Mouse (Mus musculus): Measurements from ENCODE around the gene Lce1m. TPM values are rescaled to one million over a fixed set of nuclear protein-coding genes. Genes with fewer than 3 reads are reported as not detected.
A peak's percentile ranks its signal among the peaks of the same experiment; 100 is the strongest.
"Not testable (repeated sequence)": the region's sequence is repeated elsewhere in the genome, so short reads cannot be mapped to it uniquely, and the experiment has no call there.

The Lce1m gene
- total RNA-seq (2021), result not detected
- long read RNA-seq, experiment 1, result 0 reads
- long read RNA-seq, experiment 2, result 0 reads

DNA sequence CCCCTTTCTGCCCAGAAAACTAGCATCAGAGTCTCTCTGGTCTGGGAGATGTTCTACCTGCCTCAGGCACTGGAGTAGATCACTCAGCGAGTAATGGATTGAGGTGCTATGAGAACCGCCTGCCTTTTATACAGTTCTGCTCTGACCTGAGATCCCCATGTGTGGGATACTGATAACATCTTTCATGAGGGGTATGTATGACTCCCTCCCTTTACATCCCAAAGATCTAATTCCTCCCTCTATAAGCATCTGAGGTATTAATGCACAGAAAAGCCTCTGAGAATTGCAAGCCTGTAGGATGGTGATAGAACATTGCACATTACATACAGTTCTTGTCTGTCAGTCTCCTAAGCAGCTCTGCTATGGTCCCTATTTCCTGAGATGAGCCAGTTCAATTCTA, at the start of gene Lce1m:
Gene Lce1m (minus strand): TSS at position 101 of the 400 bp plus-strand sequence.
- DNase-seq (ENCODE audit: low spot score), result no peak

DNA sequence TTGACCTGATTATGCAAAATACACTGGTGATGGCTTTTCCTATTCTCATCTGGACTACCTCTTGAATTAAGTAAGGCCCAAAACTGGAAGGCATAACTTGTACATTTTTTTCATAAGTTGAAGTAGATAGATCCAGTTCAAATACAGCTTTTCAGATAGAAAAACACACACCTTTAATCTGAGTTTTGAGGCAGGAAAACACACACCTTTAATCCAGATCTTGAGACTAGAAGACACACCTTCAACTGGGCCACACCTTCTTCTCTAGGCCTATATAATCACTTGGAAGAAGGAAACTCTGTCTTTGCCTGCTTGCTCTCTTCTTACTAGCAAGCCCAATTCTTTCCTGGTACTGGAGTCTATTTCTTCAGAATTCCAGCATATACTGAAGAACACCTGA, 49.7 kb upstream of the Lce1m start, which contains the start of gene Gm4858:
Gene Gm4858 (plus strand): TSS at position 301 of the 400 bp plus-strand sequence.
- not testable (repeated sequence) for DNase-seq (ENCODE audit: low spot score)

DNA sequence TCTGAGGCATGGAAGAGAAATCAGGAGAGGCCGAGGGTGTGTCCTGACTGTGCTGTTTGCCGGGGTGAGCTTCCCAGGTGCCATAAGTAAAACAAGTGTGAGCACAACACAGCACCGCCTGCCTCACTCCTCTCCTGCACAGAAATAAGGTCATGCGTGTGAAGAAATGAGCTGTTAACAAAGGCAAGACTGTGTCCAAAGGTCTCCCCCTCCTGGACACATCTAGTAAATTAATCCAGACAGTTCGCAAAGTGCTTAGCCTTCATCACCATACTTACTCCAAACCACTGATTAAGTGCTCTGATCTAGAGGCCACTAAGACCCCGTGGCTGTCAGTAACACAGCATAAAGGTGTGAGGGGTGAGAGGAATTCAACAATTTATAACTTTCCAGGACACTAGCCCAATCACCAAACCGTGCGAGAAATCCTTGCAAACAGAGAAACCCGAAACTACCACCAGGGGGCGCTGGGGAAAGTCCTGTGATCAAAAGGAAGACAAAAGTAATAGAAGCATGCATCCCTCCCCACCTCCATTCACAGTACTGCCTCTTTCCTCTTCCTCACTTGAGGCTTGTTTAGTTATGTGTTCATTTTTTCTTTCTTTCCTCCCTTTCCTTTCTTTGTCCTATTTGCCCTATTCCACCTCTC, 34.1 kb upstream of the Lce1m start:
- no peak for DNase-seq (ENCODE audit: low spot score)

DNA sequence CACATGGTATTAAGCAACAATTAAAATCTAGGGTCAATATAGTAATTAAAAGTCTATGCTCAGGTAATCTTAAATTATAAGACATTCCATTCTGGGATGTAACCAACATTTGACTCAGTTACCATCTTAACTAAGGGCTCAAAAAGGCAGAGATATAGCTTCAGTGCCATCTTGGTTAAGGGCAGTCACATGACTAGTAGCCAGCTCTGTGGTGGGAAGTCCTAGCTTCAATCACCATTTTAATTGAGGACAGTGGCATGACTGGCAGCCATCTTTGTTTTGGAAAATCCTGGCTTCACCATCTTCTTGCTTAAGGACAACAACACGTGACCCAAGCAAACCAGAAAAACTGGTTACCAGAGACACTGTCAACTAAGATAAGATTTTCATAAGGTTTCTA, 31.3 kb upstream of the Lce1m start:
- DNase-seq (ENCODE audit: low spot score), result no peak

DNA sequence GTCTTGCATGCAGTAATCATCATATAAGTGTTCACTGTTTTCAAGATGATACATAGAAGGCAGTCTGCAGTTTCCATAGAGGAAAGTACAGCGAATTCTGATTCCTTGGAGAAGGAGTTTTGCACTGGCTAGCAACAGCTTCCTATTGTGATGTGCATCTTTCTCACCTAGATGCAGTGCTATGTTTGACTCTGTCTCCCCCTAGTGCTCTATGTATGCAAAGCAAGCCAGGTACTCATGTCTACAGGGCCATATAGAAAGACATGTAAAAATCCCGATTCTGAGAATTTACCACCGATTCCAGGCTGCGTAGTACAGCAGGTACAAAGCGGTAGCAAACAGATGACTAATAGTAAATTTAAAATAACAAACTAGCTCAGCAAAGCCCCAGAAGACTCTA, 12.6 kb upstream of the Lce1m start:
- DNase-seq (ENCODE audit: low spot score), result no peak

DNA sequence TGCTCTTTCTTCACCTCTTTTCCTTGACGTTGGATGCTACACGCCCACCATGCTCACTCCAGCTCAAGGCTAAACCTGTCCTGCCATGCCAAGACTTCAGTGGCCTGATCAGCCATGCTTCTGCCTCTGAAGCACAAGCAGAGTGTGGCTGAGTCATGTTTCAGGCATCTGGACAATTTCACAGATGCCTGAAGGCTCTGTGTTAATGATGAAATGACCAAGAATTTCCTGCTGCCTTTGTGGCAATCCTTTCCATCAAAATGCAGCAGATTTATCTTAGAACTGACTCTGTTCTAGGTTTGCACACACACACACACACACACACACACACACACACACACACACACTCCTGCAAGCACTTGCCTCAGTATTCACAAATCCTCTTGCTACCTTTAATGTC, 6.6 kb upstream of the Lce1m start:
- DNase-seq (ENCODE audit: low spot score), result no peak

DNA sequence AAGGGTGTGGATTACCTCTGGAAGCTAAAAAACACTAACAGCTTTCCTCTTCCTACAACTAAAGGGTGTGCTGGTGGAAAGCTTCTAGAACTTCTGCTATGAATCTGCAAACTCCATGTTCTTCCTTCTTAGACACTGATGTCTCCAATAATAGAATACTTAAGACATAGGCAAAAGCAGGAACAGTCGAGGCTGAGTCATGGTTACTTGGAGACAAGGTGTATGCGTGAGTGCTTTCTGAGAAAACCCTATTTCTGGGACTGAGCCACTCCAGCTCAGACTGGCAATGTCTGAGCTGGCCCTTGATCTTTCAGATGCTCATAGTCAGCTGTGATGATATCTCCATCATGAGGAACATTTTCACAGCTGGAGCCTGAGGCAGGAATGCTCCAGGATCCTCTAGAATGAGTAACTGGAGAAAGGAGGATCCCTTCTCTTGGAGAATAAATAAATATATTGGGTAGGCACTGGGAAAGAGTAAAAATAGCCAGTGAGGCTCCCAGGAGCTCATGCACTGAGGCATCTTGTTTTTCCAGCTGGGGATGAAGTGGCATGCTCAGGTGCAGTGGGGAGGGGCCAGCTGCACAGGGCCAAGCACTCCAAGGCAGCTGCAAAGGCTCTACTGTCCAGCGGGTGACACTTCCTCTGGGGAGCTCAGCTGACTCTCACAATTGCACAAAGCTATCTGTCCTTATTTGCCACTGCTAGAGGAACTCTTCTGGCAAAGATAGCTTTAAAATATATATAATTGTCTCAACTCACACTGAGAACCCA, 4.7 kb upstream of the Lce1m start:
- DNase-seq (ENCODE audit: low spot score), result no peak

DNA sequence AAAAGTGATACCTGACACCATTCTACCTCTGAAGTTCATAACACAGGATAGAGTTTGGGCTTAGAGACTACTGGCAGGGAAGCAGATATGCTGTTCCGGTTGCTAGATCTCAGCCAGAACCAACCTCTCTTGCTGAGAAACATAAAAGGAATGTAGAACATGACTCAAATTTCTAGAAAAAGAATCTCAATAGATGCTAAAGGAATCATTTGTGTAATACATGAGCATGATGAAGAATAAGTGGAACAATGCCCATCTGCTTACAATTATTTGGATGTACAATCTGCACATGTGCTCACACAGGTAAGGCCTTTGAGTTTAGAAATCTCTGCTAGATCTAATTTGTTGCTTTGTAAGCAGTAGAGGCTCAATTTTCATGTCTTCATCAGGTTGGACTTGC, 2.3 kb upstream of the Lce1m start:
- no peak for DNase-seq (ENCODE audit: low spot score)

DNA sequence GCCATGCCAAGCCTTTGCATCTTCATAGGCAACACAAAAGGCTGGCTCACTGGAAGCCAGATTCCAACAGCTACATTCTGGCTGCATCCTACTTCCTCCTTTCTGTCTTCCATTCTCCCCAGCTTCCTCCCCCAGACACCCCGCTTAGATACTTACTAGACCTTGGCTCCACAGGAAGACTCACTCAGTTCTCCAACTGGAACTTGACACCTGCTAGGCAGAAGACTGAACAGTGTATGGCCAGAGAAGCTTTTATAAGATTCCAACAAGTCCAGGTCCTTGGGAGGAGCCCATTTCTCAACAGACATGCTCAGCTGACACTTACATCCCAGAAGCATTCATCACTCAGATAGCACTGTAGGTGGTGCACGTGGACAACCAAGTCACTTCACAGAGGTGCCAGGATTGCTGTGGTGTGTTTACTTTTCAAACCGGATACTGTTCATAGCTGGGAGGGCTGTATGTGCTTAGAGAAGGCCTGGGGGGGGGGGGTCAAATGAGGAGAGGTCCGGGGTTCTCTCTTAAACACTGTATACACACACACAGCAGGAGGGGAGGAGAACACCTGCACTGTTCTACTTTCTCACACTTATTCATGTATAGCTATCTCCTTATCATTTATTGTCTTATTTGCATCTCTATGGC, 3.3 kb downstream of the Lce1m start, which contains the start of gene Crct1:
Gene Crct1 (minus strand): TSS at position 228 of the 645 bp plus-strand sequence.
- no peak for DNase-seq (ENCODE audit: low spot score)

DNA sequence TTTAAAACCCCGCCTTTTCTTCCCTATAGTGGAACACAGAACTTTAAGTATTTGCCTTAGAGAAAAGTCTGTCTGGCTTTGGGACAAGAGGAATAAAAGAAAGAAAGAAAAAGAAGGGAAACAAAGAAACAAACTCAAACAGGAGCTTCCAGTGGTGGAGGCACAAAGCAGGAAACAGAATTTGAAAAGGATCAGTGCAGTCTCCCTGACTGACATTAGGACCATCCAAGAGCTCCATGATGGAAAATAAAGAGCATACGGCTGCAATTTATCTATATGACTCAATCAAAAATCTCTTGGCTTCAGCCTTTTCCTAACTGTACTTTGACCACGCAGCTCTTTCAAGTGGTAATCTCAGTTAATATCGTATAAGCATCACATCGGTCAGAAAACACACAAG, 4.0 kb downstream of the Lce1m start:
- no peak for DNase-seq (ENCODE audit: low spot score)

DNA sequence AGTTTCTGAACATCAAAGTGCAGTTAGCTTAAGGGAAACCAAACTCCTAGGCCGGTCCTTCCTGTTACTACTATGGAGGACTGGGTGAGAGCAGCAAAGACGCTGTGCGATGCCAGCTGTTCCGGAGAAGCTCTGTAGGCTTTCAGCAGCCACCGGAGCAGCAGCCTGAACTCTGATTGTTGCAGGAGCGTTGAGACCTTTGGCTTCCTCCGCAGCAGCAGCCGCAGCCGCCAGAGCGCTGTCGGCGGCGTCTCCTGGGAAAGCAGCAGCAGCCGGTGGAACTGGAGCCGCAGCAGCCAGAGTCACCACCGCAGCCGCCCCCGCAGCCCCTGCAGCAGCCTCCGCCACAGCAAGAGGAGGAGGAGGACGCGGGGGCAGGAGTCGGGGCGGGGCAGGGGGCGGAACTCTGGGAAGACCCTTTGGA, 4.5 kb downstream of the Lce1m start:
- DNase-seq (ENCODE audit: low spot score), result no peak

DNA sequence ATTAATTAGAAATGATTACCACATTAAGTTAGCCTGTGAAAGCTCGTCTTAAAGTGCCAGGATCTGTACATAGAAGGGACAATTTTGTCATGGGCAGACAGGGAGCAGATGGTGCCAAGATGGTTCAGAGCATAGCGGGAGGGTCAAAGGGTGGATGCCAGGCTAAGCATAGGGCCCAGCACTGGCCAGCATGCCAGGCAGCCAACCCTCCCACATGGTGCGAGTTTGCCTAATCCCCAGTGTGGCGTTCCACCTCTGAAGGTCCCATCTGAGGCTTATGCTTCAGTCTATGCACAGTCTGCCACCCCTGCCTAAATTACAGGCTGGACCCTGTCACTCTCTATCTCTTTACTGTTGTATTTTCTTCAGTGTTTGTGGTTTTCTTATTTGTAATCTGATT, 16.0 kb downstream of the Lce1m start:
- no peak for DNase-seq (ENCODE audit: low spot score)

DNA sequence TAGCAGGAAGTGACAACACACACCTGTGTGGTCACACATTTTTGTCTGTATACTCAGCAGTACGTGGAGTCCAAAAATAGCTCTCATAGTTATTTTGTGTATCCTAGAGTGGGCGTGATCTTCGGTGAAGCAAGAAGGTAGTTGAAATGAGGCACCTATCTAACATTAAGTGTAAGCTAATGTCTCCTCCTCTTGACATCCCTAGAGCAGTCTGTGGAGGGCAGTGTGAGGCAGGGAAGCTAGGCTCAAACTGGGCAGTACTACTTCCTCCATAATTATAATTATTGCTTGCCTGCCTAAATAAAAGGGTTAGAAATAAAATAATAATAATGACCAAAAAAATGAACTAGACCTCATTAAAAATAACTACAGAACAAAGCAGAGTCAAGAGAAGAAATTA, 18.2 kb downstream of the Lce1m start:
- no peak for DNase-seq (ENCODE audit: low spot score)

DNA sequence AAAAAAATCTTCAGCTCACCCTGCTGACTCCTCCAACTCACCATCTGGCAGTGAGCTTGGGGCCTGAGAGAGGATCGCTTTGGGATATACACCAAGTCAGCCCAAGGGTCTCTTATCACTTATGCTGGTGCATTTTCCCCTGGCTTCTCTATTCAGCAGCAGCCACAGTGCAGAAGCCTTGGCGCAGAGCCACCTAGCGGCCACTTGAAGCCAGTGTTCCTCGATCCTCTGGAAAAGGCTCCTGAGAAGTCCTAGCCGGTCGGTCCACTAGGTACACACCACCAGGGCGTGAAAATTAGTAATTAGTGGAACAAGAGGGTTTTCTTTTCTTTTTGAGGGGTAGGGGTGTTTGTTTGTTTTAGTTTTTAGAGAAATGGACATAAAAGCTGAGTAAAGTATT, 20.2 kb downstream of the Lce1m start:
- peak; percentile 26 for DNase-seq (ENCODE audit: low spot score)

DNA sequence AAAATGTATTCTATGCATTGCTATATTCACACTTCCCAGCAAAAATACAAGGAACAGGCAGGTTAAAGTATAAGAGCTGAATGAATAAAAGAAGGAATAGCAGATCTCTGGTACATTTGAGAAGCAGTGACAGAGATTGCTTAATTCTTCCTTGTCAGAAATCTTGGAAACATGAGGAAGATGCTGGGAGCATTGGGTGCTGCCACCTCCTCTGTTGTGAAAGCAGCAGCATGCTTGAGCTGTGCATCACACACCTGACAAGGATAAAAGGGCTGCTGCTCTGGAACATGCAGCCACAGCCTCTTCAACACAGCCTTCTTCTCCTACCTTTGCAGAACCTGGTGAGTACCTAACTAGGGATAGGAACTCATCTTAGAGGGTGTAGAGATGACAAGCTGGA, 26.9 kb downstream of the Lce1m start, which contains the start of gene Lce3f:
Gene Lce3f (plus strand): TSS at position 301 of the 400 bp plus-strand sequence.
- DNase-seq (ENCODE audit: low spot score), result no peak

DNA sequence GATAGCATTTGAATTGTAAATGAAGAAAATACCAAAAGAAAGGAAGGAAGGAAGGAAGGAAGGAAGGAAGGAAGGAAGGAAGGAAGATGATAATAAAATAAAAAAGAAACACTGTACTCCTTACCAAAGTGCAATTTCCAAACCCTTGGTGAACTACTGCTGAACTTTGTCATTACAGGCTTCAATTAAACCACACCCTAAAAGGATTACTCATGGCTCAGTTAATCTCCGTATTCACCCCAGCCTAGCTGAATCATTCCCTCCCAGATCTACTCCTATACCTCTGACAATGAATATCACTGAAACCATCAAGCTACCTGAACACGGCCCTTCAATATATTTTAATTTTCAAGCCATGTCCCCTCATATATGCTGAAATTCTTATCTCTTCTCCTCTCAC, 40.4 kb downstream of the Lce1m start:
- no peak for DNase-seq (ENCODE audit: low spot score)

Other genes starting within 250 kb of the Lce1m start
- gene Lce1i, start 240.2 kb downstream of the Lce1m start, total RNA-seq (2021), result not detected
- not detected for gene Lce1j, start 228.5 kb downstream of the Lce1m start, total RNA-seq (2021)
- not detected for gene Lce1k, start 211.2 kb downstream of the Lce1m start, total RNA-seq (2021)
- gene Kprp, start 191.8 kb downstream of the Lce1m start, total RNA-seq (2021), result not detected
- not detected for gene Lce1l, start 167.8 kb downstream of the Lce1m start, total RNA-seq (2021)
- gene 2310050C09Rik, start 148.8 kb downstream of the Lce1m start, total RNA-seq (2021), result not detected
- not detected for gene Lce3a, start 92.8 kb downstream of the Lce1m start, total RNA-seq (2021)
- gene Lce3b, start 86.1 kb downstream of the Lce1m start, total RNA-seq (2021), result not detected
- not detected for gene Lce3c, start 74.6 kb downstream of the Lce1m start, total RNA-seq (2021)
- gene Lce3d, start 61.7 kb downstream of the Lce1m start, total RNA-seq (2021), result not detected
- not detected for gene Lce3e, start 52.0 kb downstream of the Lce1m start, total RNA-seq (2021)
- not detected for gene Lce3f, start 26.8 kb downstream of the Lce1m start, total RNA-seq (2021)
- not detected for gene Crct1, start 3.4 kb downstream of the Lce1m start, total RNA-seq (2021)
- gene Gm4858, start 49.8 kb upstream of the Lce1m start, total RNA-seq (2021), result not detected
- gene Crnn, start 125.7 kb upstream of the Lce1m start, total RNA-seq (2021), result not detected
- not detected for gene Flg2, start 178.2 kb upstream of the Lce1m start, total RNA-seq (2021)